Mouse (Mus musculus) hindbrain, embryonic 11.5 days (tissue): ENCODE measurements around the gene Tmem175. TPM values are rescaled to one million over a fixed set of nuclear protein-coding genes. Genes with fewer than 3 reads are reported as not detected.

ENCODE experiments used
- ATAC-seq: fragments of 200-750 bp; cut with Nextera tagmentation; 2 replicates; pipeline ENCODE4 v1.8.0; 2017; ENCODE audit warnings: mild to moderate bottlenecking, moderate TSS enrichment, moderate library complexity; ENCODE audit not compliant: low FRiP score
- DNase-seq: peaks from one replicate; pipeline ENCODE4 v3.0.0-alpha.2; 2015; ENCODE audit warnings: low spot score
- H3K27ac ChIP-seq: fragments of 300-500 bp; sonication (generic); 2 replicates; pipeline ENCODE4 v1.5.1; 2014; ENCODE audit warnings: mild to moderate bottlenecking, low read depth, low read length
- H3K27me3 ChIP-seq: fragments of 300-500 bp; sonication (generic); 2 replicates; pipeline ENCODE4 v1.6.1; 2014; ENCODE audit warnings: mild to moderate bottlenecking, low read length, moderate library complexity, mixed read lengths; ENCODE audit not compliant: control insufficient read depth, insufficient read depth
- H3K36me3 ChIP-seq: fragments of 300-500 bp; sonication (generic); 2 replicates; pipeline ENCODE4 v1.6.1; 2014; ENCODE audit warnings: mild to moderate bottlenecking, low read length, moderate library complexity, mixed read lengths; ENCODE audit not compliant: control insufficient read depth, insufficient read depth
- H3K4me1 ChIP-seq: fragments of 300-500 bp; sonication (generic); replicated peaks from 2 replicates; pipeline ENCODE4 v1.6.1; 2014; ENCODE audit warnings: low read length, mixed read lengths; ENCODE audit not compliant: control insufficient read depth, insufficient read depth
- H3K4me2 ChIP-seq: fragments of 300-500 bp; sonication (generic); replicated peaks from 2 replicates; pipeline ENCODE4 v1.6.1; 2014; ENCODE audit warnings: mild to moderate bottlenecking, low read depth, low read length
- H3K4me3 ChIP-seq: fragments of 300-500 bp; sonication (generic); 2 replicates; pipeline ENCODE4 v1.5.1; 2014; ENCODE audit warnings: low read depth, low read length
- H3K9ac ChIP-seq: fragments of 300-500 bp; sonication (generic); 2 replicates; pipeline ENCODE4 v1.6.1; 2014; ENCODE audit warnings: low read depth, low read length
- H3K9me3 ChIP-seq: fragments of 300-500 bp; sonication (generic); 2 replicates; pipeline ENCODE4 v1.6.1; 2016; ENCODE audit warnings: low read length; ENCODE audit not compliant: control insufficient read depth
- WGBS: fragments of 180-500 bp; shearing (Covaris S2); extraction: QIAGEN DNeasy Blood & Tissue Kit; methylation state at CpG from one replicate; pipeline ENCODE4 v1.1.7; 2014; 5-methylcytosine and 5-hydroxymethylcytosine counted together
- polyA plus RNA-seq: library from polyadenylated mRNA; unstranded; fragments of >200 nt; fragmentation: Nextera tagmentation; extraction: Ambion mirVana; gene quantifications from 2 replicates; pipeline ENCODE4 v1.2.1, GENCODE M21; 2014

The Tmem175 gene
- polyA plus RNA-seq, 1 experiment from 2014 or later = 22.3 TPM

- no peak for ATAC-seq
- H3K4me2 ChIP-seq = no peak overlapping the region
- H3K9ac ChIP-seq = no peak overlapping the region
- peaks cover 5% of the 10 kb centered on the region for H3K4me1 ChIP-seq
- H3K27ac ChIP-seq = no peak overlapping the region
- 97% methylated on average over 11 of the region's 12 CpGs for WGBS
- H3K36me3 ChIP-seq = no peaks in the 10 kb centered on the region
- H3K27me3 ChIP-seq = peaks cover 7% of the 10 kb centered on the region
- no peaks in the 10 kb centered on the region for H3K9me3 ChIP-seq
- H3K4me3 ChIP-seq = no peak overlapping the region
- DNase-seq = no peak
Measured at GRCm38 (mm10) chr5:108695861-108696260, 66.3 kb downstream of the Tmem175 start.

GRCm38 (mm10) chr5:108696542-108696941, 67.0 kb downstream of the Tmem175 start:
- no peak overlapping the region for H3K9ac ChIP-seq
- WGBS = 83% methylated on average over 3 of the region's 3 CpGs
- ATAC-seq (no peak), DNase-seq (no peak)
- no peaks in the 10 kb centered on the region for H3K36me3 ChIP-seq
- H3K9me3 ChIP-seq = no peaks in the 10 kb centered on the region
- H3K4me3 ChIP-seq = no peak overlapping the region
- H3K4me2 ChIP-seq = no peak overlapping the region
- H3K27me3 ChIP-seq = peaks cover 7% of the 10 kb centered on the region
- no peak overlapping the region for H3K27ac ChIP-seq
- peaks cover 5% of the 10 kb centered on the region for H3K4me1 ChIP-seq

- Histone ChIP-seq H3K4me2 (0 out of 2 replicates have a peak overlapping the region, but pooled peaks have one; percentile 2), H3K36me3 (no peaks in the 10 kb centered on the region), H3K4me3 (no peak overlapping the region), H3K27ac (peak overlapping the region; percentile 56), H3K9me3 (no peaks in the 10 kb centered on the region), H3K9ac (no peak overlapping the region), H3K27me3 (peaks cover 6% of the 10 kb centered on the region), H3K4me1 (peaks cover 5% of the 10 kb centered on the region)
- WGBS = 18% methylated on average over 4 of the region's 4 CpGs
- peak; percentile 9; the same call in 1 of the 2 replicates for ATAC-seq
- peak; percentile 57 for DNase-seq
Measured at GRCm38 (mm10) chr5:108697341-108697753, 67.8 kb downstream of the Tmem175 start.

Other genes starting within 250 kb of the Tmem175 start
- gene Pde6b, start 241.4 kb upstream of the Tmem175 start, polyA plus RNA-seq = 0.14 TPM in 1 of 2 replicates, not detected in the other
- gene Atp5k, start 195.3 kb upstream of the Tmem175 start, polyA plus RNA-seq = 364 and 390 TPM in 2 replicates
- gene Mfsd7a, start 180.9 kb upstream of the Tmem175 start, polyA plus RNA-seq = not detected in 2 replicates
- gene Pcgf3, start 168.5 kb upstream of the Tmem175 start, polyA plus RNA-seq = 31.8 and 33.1 TPM in 2 replicates
- gene Cplx1, start 79.7 kb upstream of the Tmem175 start, polyA plus RNA-seq = 13.7 and 15.2 TPM in 2 replicates
- gene Gak, start within 50 bp of the Tmem175 start, polyA plus RNA-seq = 40.8 and 45.7 TPM in 2 replicates
- gene Idua, start 30.6 kb downstream of the Tmem175 start, polyA plus RNA-seq = 8.7 and 9.4 TPM in 2 replicates
- gene Dgkq, start 39.9 kb downstream of the Tmem175 start, polyA plus RNA-seq = 8.2 and 9.5 TPM in 2 replicates
- gene Slc26a1, start 45.8 kb downstream of the Tmem175 start, polyA plus RNA-seq = 0.48 and 0.91 TPM in 2 replicates
- gene Fgfrl1, start 62.6 kb downstream of the Tmem175 start, polyA plus RNA-seq = 11.9 and 13.6 TPM in 2 replicates
- 1.1 and 1.4 TPM in 2 replicates for gene Rnf212, start 145.2 kb downstream of the Tmem175 start, polyA plus RNA-seq
- gene Tmed11, start 165.6 kb downstream of the Tmem175 start, polyA plus RNA-seq = not detected in 2 replicates
- gene Vmn2r8, start 179.1 kb downstream of the Tmem175 start, polyA plus RNA-seq = not detected in 2 replicates
- not detected in 2 replicates for gene Vmn2r9, start 222.8 kb downstream of the Tmem175 start, polyA plus RNA-seq